Mouse (Mus musculus) ES-Bruce4 (cell line): ENCODE measurements around the gene Myrfl.

Experiments used
- CTCF ChIP-seq: IDR thresholded peaks from one replicate; pipeline ENCODE4 v1.8.1; 2011; ENCODE audit warnings: low read depth, low read length
- EP300 ChIP-seq: IDR thresholded peaks from 2 replicates; pipeline ENCODE4 v1.6.1; 2011; ENCODE audit warnings: low read depth, low read length; ENCODE audit not compliant: insufficient read depth

GRCm38 (mm10) chr10:116771215-116771935 lies 125.3 kb downstream of the Myrfl start:
- TF ChIP-seq CTCF (no peak), EP300 (no peak)
